Mouse (Mus musculus) testis, postnatal 14 days (tissue): ENCODE results near the gene Arap2.

Experiments
- DNase-seq: peaks from one replicate; pipeline ENCODE4 v3.0.0; 2021; ENCODE audit warnings: low spot score

The Arap2 gene

DNA sequence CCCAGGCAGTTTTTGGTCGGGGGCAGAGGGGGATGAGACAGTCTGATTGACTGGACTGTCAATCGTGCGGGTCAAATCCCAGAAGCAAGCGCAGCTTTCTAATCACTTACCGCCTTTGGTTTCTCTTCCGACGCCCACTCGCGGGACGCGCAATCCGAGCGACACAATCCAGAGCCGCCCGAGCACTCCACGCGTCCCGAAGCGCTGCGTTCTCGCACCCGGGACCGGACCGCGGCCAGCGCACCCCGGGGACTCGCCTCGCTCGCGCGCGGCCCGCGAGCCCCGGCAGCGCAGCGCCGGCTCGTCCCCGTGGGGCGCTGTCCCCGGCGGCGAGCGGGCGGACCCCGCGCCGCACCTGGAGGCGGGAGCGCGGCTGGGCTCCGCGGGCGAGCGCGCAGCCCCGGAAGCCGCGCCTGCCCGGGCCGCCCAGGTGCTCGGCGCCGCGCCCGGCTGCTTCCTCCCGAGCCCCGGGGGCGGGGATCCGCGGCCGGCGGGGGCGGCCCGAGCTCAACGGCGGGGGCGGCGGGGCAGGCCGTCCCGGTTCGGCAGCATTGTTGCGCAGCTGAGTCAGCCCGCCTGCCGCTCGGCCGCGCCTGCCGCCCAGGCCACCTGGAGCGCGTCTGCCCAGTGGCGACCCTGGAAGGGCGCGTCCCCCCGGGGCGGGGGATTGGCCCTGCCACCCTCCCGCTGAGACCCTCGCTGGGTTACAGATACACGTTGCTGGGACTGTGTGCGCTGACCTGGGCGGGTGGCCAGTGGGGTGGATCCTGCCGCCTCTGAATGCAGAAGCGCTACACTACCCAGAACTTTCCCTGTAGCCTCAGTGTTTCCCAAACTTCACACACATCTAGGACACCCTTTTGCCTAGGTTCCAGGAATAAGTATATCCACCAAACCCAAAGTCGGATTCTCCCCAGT is at the start of gene Arap2:
TSS of gene Arap2 (minus strand) at position 376 of the 918 bp plus-strand sequence.
- peak; percentile 55 for DNase-seq

GRCm38 (mm10) chr5:62815741-62816140 is 49.8 kb upstream of the Arap2 start:
- no peak for DNase-seq

- DNase-seq = no peak
These were observed 48.1 kb upstream of the Arap2 start for GRCm38 (mm10) chr5:62814072-62814414.

DNA sequence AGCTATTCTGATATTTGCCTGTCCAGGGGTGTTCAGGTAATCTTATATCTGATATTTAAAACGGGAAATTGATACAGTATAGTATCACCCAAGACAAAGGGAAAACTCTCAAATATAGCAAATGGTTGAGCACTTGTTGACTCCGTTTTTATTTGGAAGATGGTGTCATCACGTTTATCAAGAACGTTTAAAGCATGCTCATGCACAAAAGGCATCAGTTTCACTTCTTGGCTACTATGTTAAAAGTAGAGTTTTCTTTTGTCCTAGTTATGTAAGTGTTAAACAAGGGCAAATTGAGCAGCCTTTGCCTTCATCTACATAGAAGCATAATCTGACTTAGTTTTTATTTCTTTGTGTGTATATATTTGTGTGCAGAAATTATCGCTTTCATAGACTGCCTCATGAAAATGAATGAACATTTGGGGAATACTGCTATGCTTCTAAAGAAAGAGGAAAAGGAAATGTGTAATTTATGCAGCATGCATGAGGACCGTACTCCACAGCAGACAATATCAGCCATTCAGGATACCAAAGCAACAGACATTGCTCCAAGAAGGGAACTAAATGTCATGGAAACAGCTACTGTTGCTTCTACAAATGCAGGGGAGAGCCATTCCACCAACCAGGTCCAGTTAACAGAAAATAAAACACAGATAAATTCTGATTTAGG is 47.6 kb upstream of the Arap2 start, which contains the start of gene Dthd1:
TSS of gene Dthd1 (plus strand) at position 422 of the 670 bp plus-strand sequence.
- DNase-seq = peak; percentile 14

- no peak for DNase-seq
These were observed 26.8 kb upstream of the Arap2 start for GRCm38 (mm10) chr5:62792776-62793175.

GRCm38 (mm10) chr5:62790921-62791564 is 25.1 kb upstream of the Arap2 start:
- no peak for DNase-seq

DNA sequence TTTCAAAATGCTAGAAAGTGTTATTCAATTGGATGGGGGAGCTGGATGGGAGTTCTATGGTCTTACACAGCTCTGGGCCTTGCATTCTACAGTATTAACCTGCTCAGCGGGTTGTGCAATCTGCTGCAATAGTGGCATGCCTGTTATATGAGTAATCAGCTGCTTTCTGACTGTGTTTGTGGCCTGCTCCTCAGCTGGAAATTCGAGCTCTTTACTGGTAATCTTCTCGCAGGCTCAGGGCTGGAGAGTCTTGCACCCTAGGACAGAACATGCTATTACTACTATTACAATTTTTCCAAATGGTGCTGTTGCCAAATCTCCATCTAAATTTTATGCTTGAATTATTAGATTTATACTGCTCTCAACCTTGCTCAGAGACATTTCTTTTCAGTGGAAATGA is 20.9 kb upstream of the Arap2 start:
- DNase-seq = no peak

DNA sequence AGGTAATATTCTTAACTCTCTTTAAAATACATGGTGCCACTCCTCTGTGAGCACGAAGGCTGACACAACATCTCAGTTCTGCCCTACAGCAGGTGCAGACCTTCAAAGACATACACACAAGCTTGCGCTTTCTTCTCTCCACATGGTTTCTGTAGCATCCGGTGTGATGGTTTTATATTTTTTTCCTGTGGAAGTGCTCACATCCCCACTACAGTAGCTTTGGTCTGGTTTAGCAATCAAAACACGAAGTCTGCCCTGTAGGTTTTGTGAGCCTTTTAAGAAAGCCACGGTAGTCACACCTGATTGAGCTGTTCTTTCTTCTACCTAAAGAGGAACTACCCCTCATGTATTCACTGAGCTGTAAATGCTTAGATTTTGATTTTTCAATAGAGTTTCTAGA is 12.7 kb upstream of the Arap2 start:
- DNase-seq = no peak

DNA sequence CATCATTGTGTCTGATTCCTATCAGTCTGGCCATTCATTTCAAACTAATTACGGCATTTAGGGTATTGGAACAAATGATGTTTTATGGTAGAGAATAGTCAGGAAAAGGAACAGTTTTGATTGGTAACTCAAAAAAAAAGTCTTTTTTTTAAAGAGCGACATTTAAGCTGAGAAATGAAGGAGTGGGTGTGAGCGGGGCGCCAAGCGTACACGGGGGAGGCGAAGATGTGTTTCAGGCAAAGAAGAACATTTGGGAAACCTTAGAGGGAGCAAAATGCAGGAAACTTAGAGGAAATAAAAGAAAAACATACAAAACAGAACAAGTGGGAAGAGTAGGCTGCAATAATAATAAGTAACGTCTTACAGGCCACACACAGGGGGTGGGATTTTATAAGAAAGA is 11.8 kb upstream of the Arap2 start:
- no peak for DNase-seq

DNA sequence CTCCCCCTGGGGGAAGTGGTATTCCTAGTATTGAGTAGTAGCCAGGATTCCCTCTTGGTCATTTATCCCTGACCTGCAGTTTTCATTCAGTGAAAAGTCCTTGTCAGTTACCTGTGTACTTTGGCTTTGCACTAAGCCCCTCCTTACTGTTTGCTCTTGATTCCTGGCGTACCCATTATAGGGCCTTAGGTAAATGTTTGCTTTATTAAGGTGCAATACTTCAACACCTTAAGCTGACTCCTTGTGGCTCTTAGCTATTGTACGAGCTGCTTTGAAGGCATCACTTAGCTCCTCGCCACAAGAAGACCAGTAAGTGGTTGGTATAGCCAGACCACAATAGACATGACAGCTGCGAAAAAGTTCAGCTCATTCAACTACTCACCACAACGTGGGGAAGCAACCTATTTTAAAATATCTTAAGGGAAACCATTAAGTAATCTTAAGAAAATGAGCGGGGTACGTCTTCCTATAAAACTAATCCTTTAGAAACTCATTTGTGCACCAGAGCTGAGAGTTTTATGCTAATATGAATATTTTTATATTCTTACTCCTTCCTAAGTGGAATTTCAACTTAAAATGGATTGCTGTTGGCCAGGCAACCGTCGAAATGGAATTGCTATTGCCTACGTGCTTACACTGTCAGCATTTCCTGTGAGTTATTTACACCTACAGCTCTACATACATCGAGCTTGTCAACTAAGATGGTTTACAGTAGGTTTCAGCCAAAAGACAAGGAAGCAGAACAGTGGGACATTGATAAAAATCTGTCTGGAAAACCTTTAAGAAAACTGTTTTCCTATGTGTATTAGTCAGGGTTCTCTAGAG is 6.0 kb upstream of the Arap2 start:
- DNase-seq = no peak

DNA sequence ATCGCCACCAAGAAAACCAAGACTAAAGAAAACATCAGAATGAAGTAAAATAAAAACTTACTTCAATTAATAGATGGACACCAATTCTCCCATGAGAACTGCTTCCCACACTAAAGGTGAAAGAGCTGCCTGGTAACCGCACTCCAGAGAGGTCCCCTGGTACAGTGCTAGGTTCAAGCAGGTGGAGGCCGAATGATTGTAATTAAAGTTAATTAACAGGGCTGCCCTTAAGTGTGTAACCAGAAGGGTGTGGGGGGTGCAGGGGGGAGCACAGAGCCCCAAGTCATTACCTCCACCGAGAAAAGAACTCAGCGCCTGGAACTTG is 538 bp downstream of the Arap2 start:
- DNase-seq = no peak

DNA sequence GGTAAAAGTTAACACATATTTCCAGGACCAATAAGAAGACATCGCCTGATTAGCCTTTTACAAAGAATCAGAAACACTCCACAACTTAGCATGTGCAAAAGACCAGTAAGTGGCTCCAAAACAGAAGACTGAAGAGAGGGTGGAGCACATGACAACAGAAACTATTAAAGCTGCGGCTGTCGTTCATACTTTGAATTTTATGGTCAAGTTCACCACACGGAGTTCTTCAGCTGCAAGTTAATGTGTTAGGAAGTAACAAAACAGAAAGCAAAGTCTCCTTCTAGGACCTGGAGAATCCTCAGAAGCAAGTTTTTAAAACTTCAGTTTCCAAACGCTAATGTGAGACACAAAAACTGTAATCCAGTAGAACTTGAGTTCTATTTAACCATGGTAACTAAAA is 1.8 kb downstream of the Arap2 start:
- no peak for DNase-seq

DNA sequence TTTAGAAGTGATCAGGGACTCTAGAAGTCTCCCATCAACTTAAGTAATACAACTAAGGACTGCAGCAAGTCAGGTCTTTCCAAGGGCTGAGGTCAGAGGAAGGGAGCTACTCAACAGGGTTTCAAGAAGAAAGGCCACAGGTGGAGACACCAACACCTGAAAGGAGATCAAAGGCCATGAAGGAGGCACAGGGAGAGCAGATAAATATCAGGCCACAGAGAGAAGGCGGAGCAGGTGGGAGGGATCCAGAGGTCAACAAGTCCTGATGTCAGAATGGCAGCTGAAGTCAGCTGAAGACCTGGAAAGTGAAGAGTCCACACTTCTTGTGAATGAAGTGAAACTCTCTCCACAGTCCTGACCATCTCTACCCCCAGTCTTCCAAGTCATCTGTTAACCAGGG is 2.9 kb downstream of the Arap2 start:
- DNase-seq = no peak

DNA sequence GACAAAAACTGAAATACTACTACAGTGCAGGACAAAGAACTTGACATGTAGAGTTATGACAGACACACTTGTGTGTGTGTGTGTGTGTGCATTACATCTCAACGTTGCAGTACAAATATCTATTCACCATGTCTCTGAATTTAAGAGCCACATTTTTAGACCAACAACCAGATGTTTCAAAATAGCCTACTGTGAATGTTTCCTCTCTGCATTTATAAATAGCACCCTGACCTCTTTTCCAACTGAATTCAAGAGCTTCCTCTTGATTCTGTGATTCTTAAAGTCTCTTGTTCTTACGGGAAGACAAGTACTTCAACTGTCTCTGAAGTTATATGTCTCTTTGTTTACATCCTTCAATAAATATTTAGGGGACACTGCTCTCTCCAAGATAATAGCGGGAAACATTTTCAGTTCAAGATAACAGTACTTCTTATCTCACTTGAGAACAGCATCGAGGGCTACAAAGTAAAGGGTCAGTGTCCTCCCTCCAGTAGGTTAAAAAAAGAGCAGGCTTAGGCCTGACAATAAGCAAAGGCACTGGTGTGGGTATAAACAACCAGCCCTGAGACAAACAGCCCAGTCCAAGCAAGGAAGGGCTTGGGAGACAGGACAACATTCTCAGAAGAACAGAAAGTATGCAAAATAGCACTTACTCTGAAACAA is 3.5 kb downstream of the Arap2 start:
- DNase-seq = no peak

GRCm38 (mm10) chr5:62760791-62761504 is 5.0 kb downstream of the Arap2 start:
- no peak for DNase-seq

DNA sequence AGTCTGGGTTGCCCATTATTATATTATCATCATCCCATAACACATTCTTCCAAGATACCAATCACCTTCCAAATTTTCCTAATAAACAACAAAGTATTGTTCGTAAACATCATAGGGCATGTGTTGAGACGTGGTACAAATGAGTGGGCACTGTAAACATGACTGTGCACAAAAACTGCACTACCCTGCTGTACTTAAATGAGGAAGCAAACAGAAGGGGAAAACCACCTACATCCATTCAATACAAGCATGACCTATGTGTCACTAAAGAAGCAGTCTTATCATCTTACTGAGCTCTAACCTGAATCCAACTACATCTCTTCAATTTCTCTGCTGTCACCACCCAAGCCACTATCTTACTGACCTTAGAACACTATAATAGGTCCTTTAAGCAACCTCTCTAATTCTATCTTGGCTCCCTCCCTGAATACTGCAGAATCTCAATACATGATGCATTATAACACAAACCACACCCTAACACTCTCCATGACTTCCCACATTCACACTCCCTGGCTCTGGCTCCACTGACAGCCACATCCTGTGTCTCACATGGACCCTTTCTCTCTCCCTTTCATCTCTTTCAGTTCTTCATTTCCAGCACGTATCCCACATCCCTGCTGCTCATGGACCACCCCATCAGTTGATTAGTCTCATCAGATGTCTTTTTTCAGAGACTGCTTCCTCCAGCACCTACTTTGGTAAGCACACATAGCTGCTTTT is 10.0 kb downstream of the Arap2 start:
- no peak for DNase-seq

GRCm38 (mm10) chr5:62752934-62753333 is 13.0 kb downstream of the Arap2 start:
- no peak for DNase-seq

DNA sequence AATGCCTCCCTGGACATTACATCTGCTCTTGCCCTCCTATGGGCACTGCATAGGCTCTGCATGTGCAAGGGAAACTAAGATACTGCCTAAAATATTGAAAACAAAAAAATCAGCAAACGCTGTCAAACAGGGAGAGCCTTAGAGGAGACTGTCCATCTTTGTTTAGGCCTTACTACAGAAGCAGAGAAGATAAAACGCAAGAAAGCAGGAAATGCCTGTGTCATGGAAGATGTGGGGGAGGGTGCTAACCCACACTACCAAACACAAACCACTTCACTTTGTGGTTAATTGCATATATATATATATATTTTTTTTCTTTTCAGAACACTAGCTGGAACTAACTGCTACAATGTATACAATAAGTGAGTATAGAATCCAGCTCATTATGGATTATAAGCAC is 14.3 kb downstream of the Arap2 start:
- no peak for DNase-seq

GRCm38 (mm10) chr5:62748168-62748567 is 17.8 kb downstream of the Arap2 start:
- no peak for DNase-seq

DNA sequence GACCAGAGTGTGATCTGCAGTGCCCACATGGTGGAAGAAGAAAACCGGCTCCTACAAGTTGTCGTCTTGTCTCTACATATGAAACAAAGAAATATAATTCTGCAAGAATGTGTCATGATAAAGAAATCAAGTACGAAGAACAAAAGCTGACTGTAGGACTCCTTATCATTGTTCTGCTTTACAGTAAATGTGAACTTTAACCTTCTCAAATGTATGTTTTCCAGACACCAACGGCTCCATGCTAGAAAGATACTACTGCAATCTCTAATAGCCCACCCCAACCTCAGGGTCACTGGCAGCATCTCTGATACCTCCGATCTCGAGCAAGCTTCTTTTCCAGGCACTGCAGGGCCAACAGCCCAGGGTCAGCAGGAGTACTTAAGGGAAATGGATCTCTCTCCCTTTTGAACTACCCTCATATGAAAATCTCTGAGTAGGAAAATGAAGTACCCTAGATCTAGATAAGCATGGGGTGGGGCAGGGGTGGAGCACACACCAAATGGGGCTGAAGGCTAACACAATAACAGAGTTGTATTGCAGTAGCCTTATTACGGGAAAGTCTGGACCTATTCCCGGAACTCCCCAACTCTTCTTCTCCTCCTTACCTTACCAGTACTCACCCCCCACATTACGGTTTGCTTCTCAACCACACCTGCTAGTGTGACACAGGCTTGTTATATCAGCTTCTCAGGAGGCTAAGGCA is 22.6 kb downstream of the Arap2 start:
- DNase-seq = no peak
